Mouse (Mus musculus) v-Abl transformed pro-B cells (cell line): Measurements from ENCODE around the gene Mapt.
"Not testable (repeated sequence)": the region's sequence is repeated elsewhere in the genome, so short reads cannot be mapped to it uniquely, and the experiment has no call there.

Experiments
- in situ Hi-C, 2 experiments: fragments of 400-800 bp; cut with MboI; formaldehyde crosslinking; loops; one replicate each; pipeline ENCODE4 v1.15.1; 2025; ENCODE audit not compliant: unreplicated experiment in 2 of 2

Mapt gene

GRCm38 (mm10) chr11:104231041-104231911 lies at the start of gene Mapt:
Gene Mapt (plus strand): TSS chr11:104231390.
- in situ Hi-C loops = no loop called here

GRCm38 (mm10) chr11:104182141-104182540 lies 49.0 kb upstream of the Mapt start:
- in situ Hi-C loops = loop anchor here in 1 of 2 experiments (25.0 kb wide), 2 partner anchors 545 to 895 kb away; partner anchors contain the start of genes Lyzl6 and Rprml

GRCm38 (mm10) chr11:104186135-104186836 lies 44.9 kb upstream of the Mapt start, which contains the start of gene Sppl2c:
Gene Sppl2c (plus strand): TSS chr11:104186327.
- in situ Hi-C loops = loop anchor here in 1 of 2 experiments (25.0 kb wide), 2 partner anchors 549 to 899 kb away; partner anchors contain the start of genes Lyzl6 and Rprml

GRCm38 (mm10) chr11:104186837-104187150 lies 44.4 kb upstream of the Mapt start:
- in situ Hi-C loops = loop anchor here in 1 of 2 experiments (25.0 kb wide), 2 partner anchors 549 to 899 kb away; partner anchors contain the start of genes Lyzl6 and Rprml

- in situ Hi-C loops = loop anchor here in 1 of 2 experiments (25.0 kb wide), 2 partner anchors 550 to 900 kb away; partner anchors contain the start of genes Lyzl6 and Rprml
Measured at GRCm38 (mm10) chr11:104187766-104188165, 43.4 kb upstream of the Mapt start.

- in situ Hi-C loops = loop anchor here (10.0 to 25.0 kb wide), 3 partner anchors 275 to 903 kb away; partner anchors contain the start of genes Lyzl6 (in 1 of the 2) and Rprml (in 1 of the 2)
Measured at GRCm38 (mm10) chr11:104190008-104190407, 41.2 kb upstream of the Mapt start.

GRCm38 (mm10) chr11:104195382-104195781 lies 35.8 kb upstream of the Mapt start:
- in situ Hi-C loops = loop anchor here (5.0 to 25.0 kb wide), 4 partner anchors 281 to 908 kb away; partner anchors contain the start of genes Lyzl6 (in 1 of the 2) and Rprml (in 1 of the 2)

- in situ Hi-C loops = loop anchor here (5.0 to 25.0 kb wide), 4 partner anchors 281 to 908 kb away; partner anchors contain the start of genes Lyzl6 (in 1 of the 2) and Rprml (in 1 of the 2)
Measured at GRCm38 (mm10) chr11:104195791-104196190, 35.4 kb upstream of the Mapt start.

GRCm38 (mm10) chr11:104197861-104198260 lies 33.3 kb upstream of the Mapt start:
- in situ Hi-C loops = loop anchor here (5.0 to 25.0 kb wide), 4 partner anchors 283 to 911 kb away; partner anchors contain the start of genes Lyzl6 (in 1 of the 2) and Rprml (in 1 of the 2)

- in situ Hi-C loops = no loop called here
Measured at GRCm38 (mm10) chr11:104203271-104203670, 27.9 kb upstream of the Mapt start.

GRCm38 (mm10) chr11:104206573-104206972 lies 24.6 kb upstream of the Mapt start:
- in situ Hi-C loops = no loop called here

- in situ Hi-C loops = no loop called here
Measured at GRCm38 (mm10) chr11:104209041-104209440, 22.1 kb upstream of the Mapt start.

- in situ Hi-C loops = no loop called here
Measured at GRCm38 (mm10) chr11:104211251-104211650, 19.9 kb upstream of the Mapt start.

- in situ Hi-C loops = not testable (repeated sequence)
Measured at GRCm38 (mm10) chr11:104214128-104214527, 17.1 kb upstream of the Mapt start.

- in situ Hi-C loops = no loop called here
Measured at GRCm38 (mm10) chr11:104218075-104218474, 13.1 kb upstream of the Mapt start.

- in situ Hi-C loops = no loop called here
Measured at GRCm38 (mm10) chr11:104220291-104220690, 10.9 kb upstream of the Mapt start.

GRCm38 (mm10) chr11:104221751-104222150 lies 9.4 kb upstream of the Mapt start:
- in situ Hi-C loops = no loop called here

GRCm38 (mm10) chr11:104223301-104223700 lies 7.9 kb upstream of the Mapt start:
- in situ Hi-C loops = no loop called here

GRCm38 (mm10) chr11:104229391-104229790 lies 1.8 kb upstream of the Mapt start:
- in situ Hi-C loops = no loop called here

- in situ Hi-C loops = no loop called here
Measured at GRCm38 (mm10) chr11:104230066-104230778, 968 bp upstream of the Mapt start.
